Mouse (Mus musculus) kidney, adult 2 months (tissue): ENCODE results near the gene Pmm1.

Experiments
- CTCF ChIP-seq: fragments of 200-500 bp; conservative IDR thresholded peaks from 2 replicates; pipeline ENCODE4 v1.5.1; 2011; ENCODE audit warnings: low read depth, mild to moderate bottlenecking, control low read depth, low read length, moderate library complexity, mixed read lengths; ENCODE audit not compliant: insufficient read depth, insufficient read length
- POLR2A ChIP-seq: fragments of 200-500 bp; IDR thresholded peaks from one replicate; pipeline ENCODE4 v1.6.1; 2011; ENCODE audit warnings: low read depth, low read length, control low read depth

GRCm38 (mm10) chr15:81943176-81943749, 17.5 kb downstream of the Pmm1 start:
- no peak for TF ChIP-seq CTCF
- TF ChIP-seq POLR2A, result no peak
